Mouse (Mus musculus): ENCODE data around the gene Dnajb1. TPM values are rescaled to one million over a fixed set of nuclear protein-coding genes. Genes with fewer than 3 reads are reported as not detected.
A peak's percentile ranks its signal among the peaks of the same experiment; 100 is the strongest.

The Dnajb1 gene
- total and polyA plus RNA-seq, 2 experiments = 8.3 to 18.2 TPM

- no peak overlapping the region for H3K9ac ChIP-seq (ENCODE audit: low read depth, low read length)
- DNase-seq (ENCODE audit: extremely low read depth, low read depth, low spot score) = peak; percentile 13
- H3K36me3 ChIP-seq (ENCODE audit: control insufficient read depth, insufficient read depth, low read length) = peaks cover 21% of the 10 kb centered on the region
- H3K79me2 ChIP-seq (ENCODE audit: control insufficient read depth, insufficient read depth, low read length) = peaks cover 8% of the 10 kb centered on the region; the same call in 1 of the 2 replicates
- WGBS = 90% methylated on average over 10 of the region's 10 CpGs
- TF ChIP-seq POLR2A (IDR thresholded peaks at IDR 0.05; ENCODE audit: extremely low read depth, insufficient read depth, low read length) = no peak
- TF ChIP-seq CTCF (IDR thresholded peaks at IDR 0.05; ENCODE audit: low read depth, low read length) = no peak
- peaks cover 13% of the 10 kb centered on the region for H3K4me1 ChIP-seq (ENCODE audit: control insufficient read depth, insufficient read depth, low read length)
- no peak overlapping the region for H3K4me3 ChIP-seq (ENCODE audit: insufficient read depth, low read depth, low read length)
- H3K27ac ChIP-seq (replicated peaks; ENCODE audit: insufficient read depth, low read depth, low read length) = no peak overlapping the region
- no peaks in the 10 kb centered on the region for H3K27me3 ChIP-seq (ENCODE audit: control insufficient read depth, insufficient read depth, low read length)
Measured at GRCm38 (mm10) chr8:83609547-83610180, 1.7 kb downstream of the Dnajb1 start.

GRCm38 (mm10) chr8:83611921-83612320 is 3.9 kb downstream of the Dnajb1 start:
- Histone ChIP-seq H3K79me2 (ENCODE audit: control insufficient read depth, insufficient read depth, low read length) (peaks cover 8% of the 10 kb centered on the region; the same call in 1 of the 2 replicates), H3K36me3 (ENCODE audit: control insufficient read depth, insufficient read depth, low read length) (peaks cover 21% of the 10 kb centered on the region), H3K27ac (replicated peaks; ENCODE audit: insufficient read depth, low read depth, low read length) (no peak overlapping the region), H3K4me3 (ENCODE audit: insufficient read depth, low read depth, low read length) (no peak overlapping the region), H3K9ac (ENCODE audit: low read depth, low read length) (no peak overlapping the region), H3K27me3 (ENCODE audit: control insufficient read depth, insufficient read depth, low read length) (no peaks in the 10 kb centered on the region), H3K4me1 (ENCODE audit: control insufficient read depth, insufficient read depth, low read length) (peaks cover 13% of the 10 kb centered on the region)
- WGBS = 95% methylated on average over 4 of the region's 4 CpGs
- no peak for DNase-seq (ENCODE audit: extremely low read depth, low read depth, low spot score)
- no peak for TF ChIP-seq CTCF (IDR thresholded peaks at IDR 0.05; ENCODE audit: low read depth, low read length)
- TF ChIP-seq POLR2A (IDR thresholded peaks at IDR 0.05; ENCODE audit: extremely low read depth, insufficient read depth, low read length) = no peak

DNA sequence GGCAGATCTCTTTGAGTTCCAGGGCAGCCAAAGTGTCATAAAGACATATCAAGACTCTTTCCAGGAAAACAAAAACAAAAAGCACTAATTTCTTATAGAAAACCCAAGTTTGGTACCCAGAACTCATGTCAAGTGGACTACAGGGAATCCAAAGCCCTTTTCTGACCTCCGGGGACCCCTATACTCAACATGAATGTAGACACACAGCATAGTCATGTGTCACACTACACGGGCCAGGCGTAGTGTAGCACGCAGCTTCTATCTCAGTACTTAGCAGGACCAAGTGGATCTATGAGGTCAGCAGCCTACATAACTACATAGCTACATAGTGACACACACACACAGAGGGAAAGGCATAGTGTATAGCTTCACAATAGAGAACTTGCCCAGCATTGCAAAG is 5.7 kb downstream of the Dnajb1 start:
- WGBS = 96% methylated on average over 4 of the region's 4 CpGs

DNA sequence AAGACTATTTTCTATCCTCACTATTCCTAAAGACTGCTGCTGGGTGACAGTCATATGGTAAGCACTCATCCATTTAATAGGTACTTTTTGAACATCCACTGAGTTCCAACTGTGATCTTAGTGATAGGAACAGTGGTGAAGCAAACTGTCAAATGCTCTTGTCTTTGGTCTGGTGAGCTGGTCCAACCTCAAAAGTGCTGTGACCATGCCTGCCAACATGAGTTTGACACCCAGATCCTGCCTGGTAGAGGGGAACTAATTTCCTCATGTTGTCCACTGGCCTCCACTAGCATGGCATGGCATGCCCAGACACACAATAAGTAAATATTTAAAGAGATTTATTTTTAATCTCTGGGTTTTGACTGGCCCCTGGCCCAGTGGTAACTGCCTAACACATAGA is 8.6 kb downstream of the Dnajb1 start:
- Histone ChIP-seq H3K79me2 (ENCODE audit: control insufficient read depth, insufficient read depth, low read length) (no peaks in the 10 kb centered on the region), H3K27ac (replicated peaks; ENCODE audit: insufficient read depth, low read depth, low read length) (no peak overlapping the region), H3K36me3 (ENCODE audit: control insufficient read depth, insufficient read depth, low read length) (peaks cover 9% of the 10 kb centered on the region; the same call in 1 of the 2 replicates), H3K9ac (ENCODE audit: low read depth, low read length) (no peak overlapping the region), H3K4me3 (ENCODE audit: insufficient read depth, low read depth, low read length) (no peak overlapping the region), H3K27me3 (ENCODE audit: control insufficient read depth, insufficient read depth, low read length) (no peaks in the 10 kb centered on the region), H3K4me1 (ENCODE audit: control insufficient read depth, insufficient read depth, low read length) (no peaks in the 10 kb centered on the region)
- no peak for TF ChIP-seq POLR2A (IDR thresholded peaks at IDR 0.05; ENCODE audit: extremely low read depth, insufficient read depth, low read length)
- no peak for TF ChIP-seq CTCF (IDR thresholded peaks at IDR 0.05; ENCODE audit: low read depth, low read length)
- no peak for DNase-seq (ENCODE audit: extremely low read depth, low read depth, low spot score)

More for the DNA sequence above, 5.7 kb downstream of the Dnajb1 start:
- no peak for TF ChIP-seq POLR2A (IDR thresholded peaks at IDR 0.05; ENCODE audit: extremely low read depth, insufficient read depth, low read length)
- Histone ChIP-seq H3K9ac (ENCODE audit: low read depth, low read length) (no peak overlapping the region), H3K27ac (replicated peaks; ENCODE audit: insufficient read depth, low read depth, low read length) (no peak overlapping the region), H3K27me3 (ENCODE audit: control insufficient read depth, insufficient read depth, low read length) (no peaks in the 10 kb centered on the region), H3K36me3 (ENCODE audit: control insufficient read depth, insufficient read depth, low read length) (peaks cover 21% of the 10 kb centered on the region), H3K4me3 (ENCODE audit: insufficient read depth, low read depth, low read length) (no peak overlapping the region), H3K4me1 (ENCODE audit: control insufficient read depth, insufficient read depth, low read length) (peaks cover 10% of the 10 kb centered on the region), H3K79me2 (ENCODE audit: control insufficient read depth, insufficient read depth, low read length) (peaks cover 8% of the 10 kb centered on the region; the same call in 1 of the 2 replicates)
- DNase-seq (ENCODE audit: extremely low read depth, low read depth, low spot score) = no peak

GRCm38 (mm10) chr8:83617111-83617510 is 9.1 kb downstream of the Dnajb1 start:
- H3K27me3 ChIP-seq (ENCODE audit: control insufficient read depth, insufficient read depth, low read length) = no peaks in the 10 kb centered on the region
- TF ChIP-seq POLR2A (IDR thresholded peaks at IDR 0.05; ENCODE audit: extremely low read depth, insufficient read depth, low read length) = no peak
- no peak for TF ChIP-seq CTCF (IDR thresholded peaks at IDR 0.05; ENCODE audit: low read depth, low read length)
- no peak overlapping the region for H3K9ac ChIP-seq (ENCODE audit: low read depth, low read length)
- H3K4me1 ChIP-seq (ENCODE audit: control insufficient read depth, insufficient read depth, low read length) = no peaks in the 10 kb centered on the region
- WGBS = 85% methylated on average over 2 of the region's 2 CpGs
- no peak overlapping the region for H3K27ac ChIP-seq (replicated peaks; ENCODE audit: insufficient read depth, low read depth, low read length)
- DNase-seq (ENCODE audit: extremely low read depth, low read depth, low spot score) = no peak
- H3K36me3 ChIP-seq (ENCODE audit: control insufficient read depth, insufficient read depth, low read length) = peaks cover 5% of the 10 kb centered on the region; the same call in 1 of the 2 replicates
- no peak overlapping the region for H3K4me3 ChIP-seq (ENCODE audit: insufficient read depth, low read depth, low read length)
- no peaks in the 10 kb centered on the region for H3K79me2 ChIP-seq (ENCODE audit: control insufficient read depth, insufficient read depth, low read length)

GRCm38 (mm10) chr8:83618566-83618965 is 10.6 kb downstream of the Dnajb1 start:
- Histone ChIP-seq H3K9ac (ENCODE audit: low read depth, low read length) (no peak overlapping the region), H3K4me3 (ENCODE audit: insufficient read depth, low read depth, low read length) (no peak overlapping the region)
- WGBS = 100% methylated on average over 2 of the region's 2 CpGs

More at GRCm38 (mm10) chr8:83618566-83618965, 10.6 kb downstream of the Dnajb1 start:
- no peaks in the 10 kb centered on the region for H3K36me3 ChIP-seq (ENCODE audit: control insufficient read depth, insufficient read depth, low read length)
- no peak for DNase-seq (ENCODE audit: extremely low read depth, low read depth, low spot score)
- H3K79me2 ChIP-seq (ENCODE audit: control insufficient read depth, insufficient read depth, low read length) = no peaks in the 10 kb centered on the region
- no peaks in the 10 kb centered on the region for H3K4me1 ChIP-seq (ENCODE audit: control insufficient read depth, insufficient read depth, low read length)
- no peaks in the 10 kb centered on the region for H3K27me3 ChIP-seq (ENCODE audit: control insufficient read depth, insufficient read depth, low read length)
- no peak overlapping the region for H3K27ac ChIP-seq (replicated peaks; ENCODE audit: insufficient read depth, low read depth, low read length)
- TF ChIP-seq POLR2A (IDR thresholded peaks at IDR 0.05; ENCODE audit: extremely low read depth, insufficient read depth, low read length) (no peak), CTCF (IDR thresholded peaks at IDR 0.05; ENCODE audit: low read depth, low read length) (no peak)

Data from liver, adult 2 months (tissue).